Mouse (Mus musculus): ENCODE measurements around the gene Sh2d6.

- TF ChIP-seq CTCF (IDR thresholded peaks at IDR 0.05; ENCODE audit: low read depth, low read length) (no peak), POLR2A (IDR thresholded peaks at IDR 0.05; ENCODE audit: insufficient read depth, low read length) (no peak)
These were observed 29.1 kb upstream of the Sh2d6 start for GRCm38 (mm10) chr6:72550503-72551100.
